Mouse (Mus musculus): Measurements from ENCODE around the gene Pigyl.
"Not testable (repeated sequence)": the region's sequence is repeated elsewhere in the genome, so short reads cannot be mapped to it uniquely, and the experiment has no call there.

The Pigyl gene

GRCm38 (mm10) chr9:22139746-22140145 is 16.9 kb upstream of the Pigyl start:
- DNase-seq, result no peak

DNA sequence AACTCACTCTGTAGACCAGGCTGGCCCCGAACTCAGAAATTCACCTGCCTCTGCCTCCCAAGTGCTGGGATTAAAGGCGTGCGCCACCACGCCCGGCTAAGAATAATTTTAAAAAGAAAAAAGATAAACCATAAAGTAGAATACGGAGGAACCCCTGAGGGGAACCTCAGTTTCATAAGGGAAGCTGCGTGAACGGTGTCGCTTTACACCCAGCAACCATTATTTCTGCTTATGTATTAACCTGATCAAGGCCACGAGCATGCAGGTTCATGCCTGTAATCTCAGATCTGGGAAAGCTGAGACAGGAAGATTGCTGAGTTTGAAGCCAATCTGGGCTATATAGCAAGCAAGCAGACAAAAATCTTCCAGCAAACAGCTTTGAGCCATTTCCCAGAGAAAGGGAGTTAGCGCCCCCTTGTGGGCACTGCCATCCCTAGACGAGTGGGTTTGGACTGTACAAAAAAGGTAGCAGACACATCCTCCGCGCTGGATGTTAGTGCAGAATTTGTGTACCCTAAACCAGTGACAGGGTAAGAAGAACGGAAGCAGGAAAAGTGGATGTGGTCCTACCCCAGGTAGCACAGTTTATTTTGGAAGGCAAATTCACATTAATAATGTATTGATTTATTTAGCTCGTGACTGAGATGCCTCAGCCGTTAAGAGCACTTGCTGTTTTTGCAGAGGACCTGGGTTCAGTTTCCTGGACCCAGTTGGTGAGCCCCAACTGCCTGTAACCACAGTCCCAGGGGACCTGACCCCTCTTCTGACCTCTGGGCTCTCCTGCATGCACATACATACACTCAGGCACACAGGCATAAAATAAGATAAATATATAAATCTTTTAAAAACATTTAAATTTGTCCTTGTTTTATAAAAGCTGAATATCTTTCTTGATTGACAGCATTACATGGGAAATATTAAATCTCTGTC is 13.3 kb upstream of the Pigyl start:
- peak; percentile 91 for DNase-seq

- no peak for DNase-seq
These were observed 12.2 kb upstream of the Pigyl start for GRCm38 (mm10) chr9:22144304-22144965.

DNA sequence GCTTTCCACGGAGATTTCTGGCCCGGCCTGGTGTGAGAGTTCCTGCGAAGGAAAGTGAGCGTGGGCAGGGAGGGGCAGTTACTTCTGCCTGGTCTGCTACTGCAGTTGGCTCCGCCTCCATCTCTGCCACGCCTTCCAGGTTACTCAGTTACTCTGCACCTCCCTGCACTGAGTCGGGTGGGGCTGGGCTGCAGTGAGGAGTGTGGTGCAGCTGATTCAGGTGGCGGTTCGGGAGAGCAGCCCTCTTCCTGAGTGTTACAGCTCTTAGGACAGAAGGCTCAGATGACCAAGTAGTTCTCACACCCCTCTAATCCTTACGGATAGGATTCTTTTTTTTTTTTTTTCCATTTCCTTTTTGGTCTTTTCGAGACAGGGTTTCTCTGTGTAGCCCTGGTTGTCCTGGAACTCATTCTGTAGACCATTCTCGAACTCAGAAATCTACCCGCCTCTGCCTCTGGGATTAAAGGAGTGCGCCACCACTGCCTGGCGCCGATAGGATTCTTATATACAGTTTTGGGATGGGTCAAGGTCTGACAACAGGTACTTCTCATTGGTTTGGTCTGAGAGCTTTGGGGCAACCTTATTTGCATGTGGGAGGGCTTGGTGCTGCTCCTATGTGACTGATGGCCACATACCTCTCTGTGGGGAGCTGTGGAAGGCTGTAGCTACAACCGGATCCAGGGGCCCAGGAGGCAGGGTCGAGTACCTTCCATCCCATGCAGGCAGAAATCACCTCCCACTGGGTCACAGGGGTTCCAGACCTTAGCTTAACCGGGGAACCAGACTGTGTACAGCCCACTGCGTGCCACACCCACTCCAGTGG is 7.0 kb upstream of the Pigyl start:
- DNase-seq, result no peak

DNA sequence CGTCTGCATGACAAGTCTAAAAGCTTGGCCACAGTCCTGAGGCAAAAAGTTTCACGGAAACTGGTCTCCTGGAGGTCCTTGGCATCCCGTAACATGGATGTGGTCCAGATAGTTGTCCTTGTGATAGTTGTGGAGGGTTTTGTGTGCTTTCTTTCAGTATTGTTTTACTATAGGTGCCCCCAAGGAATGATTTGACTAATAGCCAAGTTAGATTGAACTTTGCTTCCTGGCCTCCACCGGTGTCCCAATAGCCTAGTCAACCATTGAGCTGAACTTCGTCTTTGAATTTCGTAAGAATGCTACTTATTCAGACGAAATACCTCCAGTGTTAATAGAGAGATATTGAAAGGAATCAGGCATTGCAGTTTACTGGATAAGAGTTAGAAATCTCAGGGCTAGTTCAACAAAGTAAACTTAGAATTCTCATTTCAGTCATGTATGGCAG is 6.4 kb upstream of the Pigyl start:
- DNase-seq, result not testable (repeated sequence)

DNA sequence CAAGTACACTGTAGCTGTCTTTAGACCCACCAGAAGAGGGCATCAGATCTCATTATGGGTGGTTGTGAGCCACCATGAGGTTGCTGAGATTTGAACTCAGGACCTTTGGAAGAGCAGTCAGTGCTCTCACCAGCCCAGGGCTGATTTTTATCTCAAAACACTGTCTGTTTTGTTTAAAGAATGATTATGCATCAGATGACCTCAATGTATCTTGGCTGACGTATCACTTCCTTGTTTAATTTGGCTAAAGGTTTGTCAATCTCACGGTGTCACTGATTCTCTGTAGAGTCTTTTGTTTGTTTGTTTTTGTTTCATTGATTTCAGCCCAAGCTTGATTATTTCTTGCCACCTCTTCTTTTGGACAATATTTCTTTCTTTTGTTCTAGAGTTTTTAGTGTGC is 5.7 kb upstream of the Pigyl start:
- no peak for DNase-seq

- no peak for DNase-seq
These were observed 2.8 kb upstream of the Pigyl start for GRCm38 (mm10) chr9:22153810-22154209.

GRCm38 (mm10) chr9:22155614-22156013 is 1.0 kb upstream of the Pigyl start:
- peak; percentile 78 for DNase-seq

GRCm38 (mm10) chr9:22157516-22158265 is 1.0 kb downstream of the Pigyl start:
- no peak for DNase-seq

- no peak for DNase-seq
These were observed 4.7 kb downstream of the Pigyl start for GRCm38 (mm10) chr9:22161299-22161698.

- DNase-seq, result no peak
These were observed 5.7 kb downstream of the Pigyl start for GRCm38 (mm10) chr9:22162305-22162704.

GRCm38 (mm10) chr9:22162912-22163311 is 6.3 kb downstream of the Pigyl start:
- DNase-seq, result no peak

- peak; percentile 48 for DNase-seq
These were observed 8.3 kb downstream of the Pigyl start for GRCm38 (mm10) chr9:22164711-22165668.

GRCm38 (mm10) chr9:22165964-22166363 is 9.3 kb downstream of the Pigyl start:
- no peak for DNase-seq

GRCm38 (mm10) chr9:22166686-22167085 is 10.0 kb downstream of the Pigyl start:
- DNase-seq, result no peak

DNA sequence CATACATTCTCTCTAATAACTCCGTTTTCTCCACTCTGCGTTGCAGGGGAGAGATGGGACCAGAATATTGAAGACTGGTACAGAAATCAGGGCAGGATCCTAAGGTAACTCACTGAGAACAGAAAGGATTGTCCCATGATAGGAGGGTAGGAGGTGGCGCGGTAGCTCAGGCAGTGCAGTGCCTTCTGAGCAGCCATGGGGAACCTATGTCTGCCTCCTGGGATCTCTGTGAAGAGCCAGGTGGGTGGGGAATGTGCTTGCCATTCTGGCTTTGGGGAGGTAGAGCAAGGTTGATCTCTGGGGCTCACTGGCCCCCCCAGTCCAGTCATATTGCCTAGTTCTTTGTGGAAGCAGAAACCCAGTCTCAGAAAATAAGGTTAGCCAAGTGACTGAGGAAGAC is 11.1 kb downstream of the Pigyl start:
- DNase-seq, result no peak

DNA sequence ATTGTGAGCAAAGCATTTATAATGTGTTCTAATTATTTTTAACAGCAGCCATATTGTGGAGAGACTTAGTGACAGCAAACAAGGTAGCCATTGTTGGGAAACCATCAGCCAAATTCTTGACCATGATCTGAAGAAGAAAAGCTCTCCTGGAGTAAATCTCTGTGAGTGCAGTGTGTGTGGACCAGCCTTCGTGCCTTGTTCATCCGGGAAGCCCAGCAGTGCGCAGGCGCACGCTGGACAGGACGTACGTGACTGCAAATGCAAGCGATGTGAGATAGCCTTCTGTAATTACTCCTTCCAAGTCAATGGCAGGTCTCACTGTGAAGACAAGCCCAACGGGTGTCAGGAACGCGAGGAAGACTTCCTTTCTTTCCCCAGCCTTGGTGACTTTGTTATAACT is 12.7 kb downstream of the Pigyl start:
- no peak for DNase-seq

GRCm38 (mm10) chr9:22172318-22172717 is 15.7 kb downstream of the Pigyl start:
- no peak for DNase-seq

- DNase-seq, result no peak
These were observed 31.5 kb downstream of the Pigyl start, which contains the start of gene Zfp872 for GRCm38 (mm10) chr9:22188025-22188611. Gene Zfp872 (plus strand): TSS chr9:22188090.

DNA sequence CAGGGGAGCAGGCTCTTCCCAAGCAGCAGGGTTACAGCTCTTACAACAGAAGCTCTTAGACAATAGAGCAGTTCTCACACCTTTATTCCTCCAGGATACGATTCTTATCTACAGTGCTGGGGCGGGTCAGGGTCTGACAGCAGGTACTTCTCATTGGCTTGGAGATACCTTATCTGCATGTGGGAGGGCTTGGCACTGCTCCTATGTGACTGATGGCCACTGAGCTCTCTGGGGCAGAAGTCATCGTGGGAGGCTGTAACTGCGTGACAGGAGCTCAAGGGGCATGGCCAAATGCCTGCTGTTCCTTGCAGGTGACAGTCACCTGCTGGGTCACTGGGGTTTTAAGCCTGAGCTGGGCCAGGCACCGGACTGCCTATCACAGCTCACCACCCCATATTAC is 39.8 kb downstream of the Pigyl start:
- no peak for DNase-seq

All from thymus, postnatal 25 days (tissue).